Mouse (Mus musculus) neural tube, embryonic 13.5 days (tissue): ENCODE measurements at regions not wholly inside any gene's neighbourhood (a gene's known extent, or its start where the extent isn't known, plus 50 kb on each side); places are given as distances from the start of the nearest gene placed in this dataset.

ENCODE experiments used
- ATAC-seq: fragments of 200-750 bp; cut with Nextera tagmentation; 2 replicates; pipeline ENCODE4 v1.8.0; 2017; ENCODE audit warnings: low read depth, mild to moderate bottlenecking, moderate TSS enrichment, moderate library complexity
- H3K27ac ChIP-seq: fragments of 300-500 bp; sonication (generic); replicated peaks from 2 replicates; pipeline ENCODE4 v1.5.1; 2015; ENCODE audit warnings: moderate library complexity, mild to moderate bottlenecking, inconsistent platforms
- H3K27me3 ChIP-seq: fragments of 300-500 bp; sonication (generic); 2 replicates; pipeline ENCODE4 v1.6.1; 2015; ENCODE audit warnings: mild to moderate bottlenecking, inconsistent platforms
- H3K36me3 ChIP-seq: fragments of 300-500 bp; sonication (generic); 2 replicates; pipeline ENCODE4 v1.6.1; 2015; ENCODE audit warnings: mild to moderate bottlenecking, inconsistent platforms
- H3K4me1 ChIP-seq: fragments of 300-500 bp; sonication (generic); replicated peaks from 2 replicates; pipeline ENCODE4 v1.6.1; 2015; ENCODE audit warnings: inconsistent platforms
- H3K4me2 ChIP-seq: fragments of 300-500 bp; sonication (generic); 2 replicates; pipeline ENCODE4 v1.6.1; 2015; ENCODE audit warnings: inconsistent platforms, mild to moderate bottlenecking, moderate library complexity
- H3K4me3 ChIP-seq: fragments of 300-500 bp; sonication (generic); 2 replicates; pipeline ENCODE4 v1.5.1; 2015; ENCODE audit warnings: mild to moderate bottlenecking, inconsistent platforms
- H3K9ac ChIP-seq: fragments of 300-500 bp; sonication (generic); 2 replicates; pipeline ENCODE4 v1.6.1; 2015; ENCODE audit warnings: moderate library complexity, mild to moderate bottlenecking, inconsistent platforms
- H3K9me3 ChIP-seq: fragments of 300-500 bp; sonication (generic); 2 replicates; pipeline ENCODE4 v1.6.1; 2016; ENCODE audit warnings: inconsistent platforms
- WGBS: fragments of 180-500 bp; shearing (Covaris S2); methylation state at CpG from one replicate; pipeline ENCODE4 v1.1.7; 2015; 5-methylcytosine and 5-hydroxymethylcytosine counted together

DNA sequence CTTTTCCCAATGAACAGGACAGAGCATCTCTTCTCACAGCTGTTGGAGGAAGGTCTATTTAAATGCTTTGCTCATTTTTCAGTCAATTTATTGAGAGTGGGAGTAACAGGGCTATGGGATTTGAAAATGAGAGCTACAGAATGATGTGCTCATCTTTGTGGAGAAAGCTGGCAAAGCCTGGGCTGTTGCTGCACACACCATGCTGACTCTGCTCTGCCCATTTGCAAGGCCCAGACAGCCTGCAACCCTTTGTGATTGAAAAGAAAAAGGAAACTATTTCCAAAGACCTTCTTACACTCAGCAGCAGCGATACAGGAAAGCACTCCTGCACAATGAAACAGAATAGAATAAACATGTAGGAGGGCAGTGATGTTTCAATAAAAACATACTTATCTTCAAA, 231.5 kb upstream of the B3gat1 start:
- Histone ChIP-seq H3K9me3 (no peaks in the 10 kb centered on the region), H3K4me1 (no peaks in the 10 kb centered on the region), H3K27ac (no peak overlapping the region), H3K4me3 (no peak overlapping the region), H3K27me3 (no peaks in the 10 kb centered on the region), H3K36me3 (no peaks in the 10 kb centered on the region), H3K9ac (no peak overlapping the region), H3K4me2 (no peak overlapping the region)
- 60% methylated on average over 1 of the region's 1 CpGs for WGBS
- no peak for ATAC-seq

- 92% methylated on average over 2 of the region's 2 CpGs for WGBS
Observed at GRCm38 (mm10) chr9:26505941-26506340, 227.6 kb upstream of the B3gat1 start.

GRCm38 (mm10) chr9:26518651-26519050, 214.9 kb upstream of the B3gat1 start:
- no peaks in the 10 kb centered on the region for H3K9me3 ChIP-seq
- 28% methylated on average over 2 of the region's 2 CpGs for whole genome bisulfite sequencing
- no peak overlapping the region for H3K9ac ChIP-seq
- no peak overlapping the region for H3K27ac ChIP-seq
- H3K36me3 ChIP-seq: no peaks in the 10 kb centered on the region
- peaks cover 12% of the 10 kb centered on the region for H3K4me1 ChIP-seq
- no peak for ATAC-seq
- H3K27me3 ChIP-seq: no peaks in the 10 kb centered on the region
- no peak overlapping the region for H3K4me2 ChIP-seq
- no peak overlapping the region for H3K4me3 ChIP-seq

More at GRCm38 (mm10) chr9:26505941-26506340, 227.6 kb upstream of the B3gat1 start:
- no peak overlapping the region for H3K9ac ChIP-seq
- no peaks in the 10 kb centered on the region for H3K4me1 ChIP-seq
- no peak overlapping the region for H3K4me2 ChIP-seq
- H3K27me3 ChIP-seq: no peaks in the 10 kb centered on the region
- no peak overlapping the region for H3K27ac ChIP-seq
- ATAC-seq: no peak
- no peak overlapping the region for H3K4me3 ChIP-seq
- no peaks in the 10 kb centered on the region for H3K36me3 ChIP-seq
- H3K9me3 ChIP-seq: no peaks in the 10 kb centered on the region

DNA sequence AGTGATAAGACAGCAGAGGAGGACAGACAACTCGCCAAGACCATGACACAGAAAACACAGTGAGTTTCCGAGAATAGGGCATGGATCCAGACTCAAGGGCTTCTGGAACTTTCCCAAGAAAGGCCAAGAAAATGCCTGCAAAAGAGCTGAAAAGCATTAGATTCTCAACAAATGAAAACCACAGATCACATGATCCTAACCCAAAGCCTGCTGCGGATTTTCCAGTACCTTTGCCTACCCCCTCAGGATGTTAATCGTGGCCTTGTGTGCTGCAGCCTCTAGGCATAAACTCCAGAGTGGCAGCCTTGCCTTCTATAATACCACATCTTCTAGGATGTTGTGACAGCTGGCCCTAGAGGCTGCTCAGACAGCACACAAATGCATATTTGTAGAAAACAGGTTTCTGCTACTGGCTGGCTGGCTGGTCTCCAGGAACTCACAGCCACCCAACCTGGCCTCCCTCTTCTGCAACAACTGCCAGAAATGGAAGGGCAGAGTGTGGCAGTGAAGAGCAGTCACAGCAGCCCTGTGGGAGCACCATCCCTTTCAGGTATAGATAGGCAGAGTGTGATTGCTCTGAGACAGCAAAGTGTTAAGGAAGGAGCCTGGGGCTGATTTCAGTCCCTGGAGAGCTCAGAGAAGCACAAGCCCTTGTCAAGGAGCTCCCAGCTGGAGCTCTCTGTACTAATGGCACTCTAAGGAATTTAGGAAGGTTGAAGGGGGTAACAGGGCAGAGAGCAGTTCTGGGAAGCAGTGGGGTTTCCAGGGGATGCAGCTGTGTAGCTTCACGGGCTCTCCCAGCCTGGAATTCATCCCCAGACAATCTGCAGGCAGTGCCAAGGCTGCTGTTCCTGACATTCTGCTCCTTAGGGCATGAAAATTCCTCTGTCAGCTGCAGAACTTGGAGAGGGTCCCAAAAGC, 213.7 kb upstream of the B3gat1 start:
- Histone ChIP-seq H3K9ac (no peak overlapping the region), H3K4me3 (no peak overlapping the region), H3K4me2 (no peak overlapping the region), H3K4me1 (peaks cover 12% of the 10 kb centered on the region), H3K27me3 (no peaks in the 10 kb centered on the region), H3K27ac (peak overlapping the region; percentile 67), H3K36me3 (no peaks in the 10 kb centered on the region), H3K9me3 (no peaks in the 10 kb centered on the region)
- WGBS: 53% methylated on average over 5 of the region's 5 CpGs
- ATAC-seq: peak; percentile 82

DNA sequence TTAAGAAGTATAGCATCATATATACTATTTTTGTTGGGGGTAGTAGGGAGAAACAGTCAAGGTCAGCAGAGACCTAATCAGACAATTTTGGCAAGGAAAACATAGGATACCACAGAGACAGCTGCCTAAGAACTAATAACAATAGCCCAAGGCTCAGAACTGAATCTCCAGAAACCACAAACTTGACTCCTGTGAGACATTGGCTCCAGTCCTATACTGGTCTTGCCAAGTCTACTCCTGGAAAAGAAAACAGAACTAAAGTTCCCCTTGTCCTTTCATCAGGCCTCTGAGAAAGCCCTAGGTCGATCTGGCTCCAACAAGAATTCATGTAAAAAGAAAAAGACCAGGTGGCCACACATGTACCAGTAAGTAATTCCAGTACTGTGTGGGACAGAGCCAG, 209.4 kb upstream of the B3gat1 start:
- Histone ChIP-seq H3K36me3 (no peaks in the 10 kb centered on the region), H3K9ac (no peak overlapping the region), H3K4me3 (no peak overlapping the region), H3K4me2 (no peak overlapping the region), H3K4me1 (peaks cover 12% of the 10 kb centered on the region), H3K9me3 (no peaks in the 10 kb centered on the region), H3K27me3 (no peaks in the 10 kb centered on the region), H3K27ac (no peak overlapping the region)
- 67% methylated on average over 1 of the region's 1 CpGs for WGBS
- ATAC-seq: no peak

- Histone ChIP-seq H3K9ac (no peak overlapping the region), H3K4me2 (no peak overlapping the region), H3K27me3 (no peaks in the 10 kb centered on the region), H3K27ac (no peak overlapping the region), H3K4me3 (no peak overlapping the region), H3K36me3 (no peaks in the 10 kb centered on the region), H3K9me3 (no peaks in the 10 kb centered on the region), H3K4me1 (no peaks in the 10 kb centered on the region)
- WGBS: 5% methylated on average over 3 of the region's 3 CpGs
- peak; percentile 76; the same call in 1 of the 2 replicates for ATAC-seq
Observed at GRCm38 (mm10) chr9:26528761-26529160, 204.8 kb upstream of the B3gat1 start.

GRCm38 (mm10) chr9:26539042-26539441, 194.5 kb upstream of the B3gat1 start:
- no peaks in the 10 kb centered on the region for H3K27me3 ChIP-seq
- no peak overlapping the region for H3K9ac ChIP-seq
- no peak overlapping the region for H3K27ac ChIP-seq
- H3K36me3 ChIP-seq: no peaks in the 10 kb centered on the region
- H3K4me1 ChIP-seq: no peaks in the 10 kb centered on the region
- 88% methylated on average over 2 of the region's 2 CpGs for WGBS
- no peak overlapping the region for H3K4me3 ChIP-seq
- no peaks in the 10 kb centered on the region for H3K9me3 ChIP-seq
- no peak for ATAC-seq
- no peak overlapping the region for H3K4me2 ChIP-seq

- H3K27me3 ChIP-seq: no peaks in the 10 kb centered on the region
- H3K9me3 ChIP-seq: no peaks in the 10 kb centered on the region
- WGBS: 72% methylated on average over 4 of the region's 4 CpGs
- no peaks in the 10 kb centered on the region for H3K36me3 ChIP-seq
- ATAC-seq: no peak
- H3K4me3 ChIP-seq: no peak overlapping the region
- no peaks in the 10 kb centered on the region for H3K4me1 ChIP-seq
- no peak overlapping the region for H3K27ac ChIP-seq
- H3K9ac ChIP-seq: no peak overlapping the region
- no peak overlapping the region for H3K4me2 ChIP-seq
Observed at GRCm38 (mm10) chr9:26548328-26548922, 185.1 kb upstream of the B3gat1 start.

GRCm38 (mm10) chr9:26549118-26549517, 184.4 kb upstream of the B3gat1 start:
- H3K9ac ChIP-seq: no peak overlapping the region
- H3K4me1 ChIP-seq: no peaks in the 10 kb centered on the region
- no peaks in the 10 kb centered on the region for H3K36me3 ChIP-seq
- H3K9me3 ChIP-seq: no peaks in the 10 kb centered on the region
- no peaks in the 10 kb centered on the region for H3K27me3 ChIP-seq
- H3K27ac ChIP-seq: no peak overlapping the region
- 79% methylated on average over 4 of the region's 4 CpGs for WGBS
- no peak overlapping the region for H3K4me2 ChIP-seq
- ATAC-seq: no peak
- no peak overlapping the region for H3K4me3 ChIP-seq

GRCm38 (mm10) chr9:26549551-26549950, 184.0 kb upstream of the B3gat1 start:
- H3K27ac ChIP-seq: no peak overlapping the region
- H3K4me3 ChIP-seq: no peak overlapping the region
- H3K4me1 ChIP-seq: no peaks in the 10 kb centered on the region
- no peaks in the 10 kb centered on the region for H3K36me3 ChIP-seq
- no peak overlapping the region for H3K9ac ChIP-seq
- ATAC-seq: no peak
- WGBS: 84% methylated on average over 2 of the region's 2 CpGs
- H3K4me2 ChIP-seq: no peak overlapping the region
- no peaks in the 10 kb centered on the region for H3K27me3 ChIP-seq
- H3K9me3 ChIP-seq: no peaks in the 10 kb centered on the region

DNA sequence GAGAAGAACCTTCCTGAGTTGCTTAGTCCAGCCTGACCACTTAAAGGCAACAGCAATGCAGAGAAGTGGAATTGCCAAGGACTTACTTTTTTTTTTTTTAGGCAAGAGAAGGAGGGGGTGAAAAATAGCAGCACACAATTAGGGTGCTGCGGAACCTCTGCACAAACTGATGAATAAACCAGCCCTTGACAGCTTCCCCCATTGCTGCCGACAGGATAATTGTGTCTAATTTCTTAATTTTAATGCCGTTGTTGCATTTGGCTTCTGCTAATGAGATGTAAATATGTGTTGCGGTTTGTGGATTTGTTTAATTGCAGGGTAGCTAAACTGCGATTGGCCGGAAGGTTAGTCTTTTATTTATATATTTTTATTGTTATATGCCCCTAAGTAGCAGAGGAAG, 157.5 kb upstream of the B3gat1 start:
- WGBS: 79% methylated on average over 6 of the region's 6 CpGs
- Histone ChIP-seq H3K9me3 (no peaks in the 10 kb centered on the region), H3K4me2 (no peak overlapping the region), H3K4me1 (no peaks in the 10 kb centered on the region), H3K36me3 (no peaks in the 10 kb centered on the region), H3K27ac (no peak overlapping the region), H3K9ac (no peak overlapping the region), H3K4me3 (no peak overlapping the region), H3K27me3 (no peaks in the 10 kb centered on the region)
- no peak for ATAC-seq

DNA sequence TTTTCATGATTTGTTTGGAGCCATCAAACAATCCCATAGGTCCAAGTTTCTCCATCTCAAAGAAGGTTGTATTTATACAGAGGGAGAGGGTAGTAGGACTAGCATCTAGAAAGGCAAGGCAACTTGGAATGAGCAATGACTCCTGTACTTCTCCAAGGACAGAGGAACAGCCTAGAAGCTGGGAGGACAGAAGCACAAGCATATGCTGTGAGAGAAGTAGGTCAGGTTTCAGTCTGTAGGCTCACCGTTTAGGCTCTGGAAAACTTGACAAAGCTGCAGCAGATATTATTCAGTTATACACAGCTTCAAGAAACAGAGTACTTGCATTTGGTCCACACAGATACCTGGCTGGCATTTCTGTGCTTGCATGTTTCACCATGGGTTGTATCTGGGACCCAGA, 131.5 kb upstream of the B3gat1 start:
- H3K36me3 ChIP-seq: no peaks in the 10 kb centered on the region
- no peaks in the 10 kb centered on the region for H3K4me1 ChIP-seq
- H3K4me2 ChIP-seq: no peak overlapping the region
- no peak for ATAC-seq
- H3K27me3 ChIP-seq: no peaks in the 10 kb centered on the region
- H3K4me3 ChIP-seq: no peak overlapping the region
- no peak overlapping the region for H3K27ac ChIP-seq
- no peaks in the 10 kb centered on the region for H3K9me3 ChIP-seq
- 88% methylated on average over 1 of the region's 1 CpGs for WGBS
- H3K9ac ChIP-seq: no peak overlapping the region
